Mouse (Mus musculus): Measurements from ENCODE around the gene Dap. TPM values are rescaled to one million over a fixed set of nuclear protein-coding genes. Genes with fewer than 3 reads are reported as not detected.
A peak's percentile ranks its signal among the peaks of the same experiment; 100 is the strongest.

Dap gene
- polyA plus RNA-seq, 1 experiment from 2014 or later = 124 TPM

DNA sequence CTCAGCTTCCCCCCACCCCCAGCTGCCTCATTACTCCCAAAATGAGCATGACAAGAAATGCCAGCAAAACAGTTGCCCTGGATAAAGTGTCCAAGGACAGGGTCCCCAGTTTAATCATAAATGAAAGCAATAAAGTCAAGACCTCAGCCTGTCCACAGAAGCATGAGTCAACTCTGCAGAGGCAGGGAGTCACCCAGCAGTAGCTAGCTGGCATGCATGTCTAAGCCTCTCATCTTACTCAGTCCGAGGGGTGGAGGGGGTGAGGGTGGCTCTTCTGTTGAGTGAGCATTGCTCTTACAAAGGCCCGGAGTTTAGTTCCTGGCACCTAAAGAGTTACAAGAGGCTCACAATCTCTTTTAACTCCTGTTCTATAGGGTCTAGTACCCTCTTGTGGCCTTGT, 87.9 kb downstream of the Dap start:
- H3K4me1 ChIP-seq (replicated peaks; ENCODE audit: control insufficient read depth, insufficient read depth, low read length) = no peaks in the 10 kb centered on the region
- ATAC-seq = no peak
- H3K4me2 ChIP-seq (replicated peaks; ENCODE audit: low read depth) = no peak overlapping the region
- no peaks in the 10 kb centered on the region for H3K9me3 ChIP-seq (ENCODE audit: control insufficient read depth)
- WGBS = 44% methylated on average over 2 of the region's 2 CpGs
- no peak overlapping the region for H3K9ac ChIP-seq (ENCODE audit: low read depth, low read length)
- no peak overlapping the region for H3K4me3 ChIP-seq (ENCODE audit: low read depth, low read length)
- TF ChIP-seq CTCF (IDR thresholded peaks at IDR 0.05; ENCODE audit: low read depth) = no peak
- no peak overlapping the region for H3K27ac ChIP-seq (ENCODE audit: low read depth, low read length)
- no peaks in the 10 kb centered on the region for H3K36me3 ChIP-seq (ENCODE audit: control insufficient read depth, insufficient read depth)
- peaks cover 11% of the 10 kb centered on the region; the same call in 1 of the 2 replicates for H3K27me3 ChIP-seq (replicated peaks; ENCODE audit: control insufficient read depth, insufficient read depth, low read length)

DNA sequence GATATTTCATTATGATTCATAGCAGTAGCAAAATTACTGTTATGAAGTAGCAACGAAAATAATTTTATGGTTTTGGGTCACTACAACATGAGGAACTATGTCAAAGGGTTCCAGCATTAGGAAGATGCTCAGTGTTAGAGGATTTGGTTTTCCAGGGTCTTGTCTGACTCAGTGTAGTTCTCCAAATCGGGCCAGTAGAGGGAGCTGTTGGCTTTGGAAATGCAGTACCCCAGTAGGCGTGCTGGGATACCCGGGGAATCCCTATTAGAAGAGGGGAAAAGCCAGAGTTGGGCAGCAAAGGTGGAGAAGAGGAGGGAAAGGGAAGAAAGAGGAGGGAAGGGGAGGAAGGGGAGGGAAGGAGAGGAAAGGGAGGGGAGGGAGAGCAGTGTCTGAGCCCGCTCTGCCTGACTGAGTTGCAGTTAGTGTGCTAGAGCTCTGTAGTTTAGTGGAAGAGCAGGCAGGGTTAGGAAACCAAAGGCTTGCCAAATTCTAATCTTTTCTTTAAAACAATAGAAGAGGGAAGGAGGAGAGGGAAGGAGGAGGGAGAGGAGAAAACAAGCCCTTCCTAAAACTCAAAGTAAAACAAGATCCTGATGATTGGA, 91.6 kb downstream of the Dap start:
- H3K4me2 ChIP-seq (replicated peaks; ENCODE audit: low read depth) = no peak overlapping the region
- 16% methylated on average over 5 of the region's 5 CpGs for WGBS
- H3K36me3 ChIP-seq (ENCODE audit: control insufficient read depth, insufficient read depth) = no peaks in the 10 kb centered on the region
- H3K27ac ChIP-seq (ENCODE audit: low read depth, low read length) = no peak overlapping the region
- H3K27me3 ChIP-seq (replicated peaks; ENCODE audit: control insufficient read depth, insufficient read depth, low read length) = peaks cover 8% of the 10 kb centered on the region; the same call in 1 of the 2 replicates
- H3K9ac ChIP-seq (ENCODE audit: low read depth, low read length) = no peak overlapping the region
- no peak for ATAC-seq
- H3K9me3 ChIP-seq (ENCODE audit: control insufficient read depth) = no peaks in the 10 kb centered on the region
- H3K4me1 ChIP-seq (replicated peaks; ENCODE audit: control insufficient read depth, insufficient read depth, low read length) = no peaks in the 10 kb centered on the region
- H3K4me3 ChIP-seq (ENCODE audit: low read depth, low read length) = no peak overlapping the region
- TF ChIP-seq CTCF (IDR thresholded peaks at IDR 0.05; ENCODE audit: low read depth) = peak; percentile 82

DNA sequence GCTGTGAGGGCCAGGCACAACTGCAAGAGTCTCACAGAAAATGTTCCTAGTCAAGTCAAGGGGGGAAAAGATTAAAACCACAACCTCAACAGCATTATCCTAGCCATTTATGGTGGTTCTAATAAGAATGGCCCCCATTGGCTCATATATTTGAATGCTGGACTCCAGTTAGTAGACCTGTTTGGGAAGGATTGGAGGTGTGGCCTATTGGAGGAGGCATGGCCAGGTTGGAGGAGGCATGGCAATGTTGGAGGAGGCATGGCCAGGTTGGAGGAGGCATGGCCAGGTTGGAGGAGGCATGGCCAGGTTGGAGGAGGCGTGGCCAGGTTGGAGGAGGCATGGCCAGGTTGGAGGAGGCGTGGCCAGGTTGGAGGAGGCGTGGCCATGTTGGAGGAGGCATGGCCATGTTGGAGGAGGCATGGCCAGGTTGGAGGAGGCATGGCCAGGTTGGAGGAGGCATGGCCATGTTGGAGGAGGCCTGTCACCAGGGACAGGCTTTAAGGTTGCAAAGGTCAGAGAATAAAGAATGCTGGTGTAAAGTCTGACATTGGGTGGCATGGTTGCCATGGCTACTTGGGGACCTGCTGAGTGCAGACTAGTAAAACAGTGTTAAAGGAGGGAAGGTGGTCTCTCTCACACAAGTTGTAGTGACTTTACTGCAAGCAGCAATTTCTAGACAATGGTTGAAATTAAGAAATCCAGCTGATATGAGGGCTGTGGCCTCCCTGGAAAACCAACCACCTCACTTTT, 93.1 kb downstream of the Dap start:
- Histone ChIP-seq H3K27me3 (replicated peaks; ENCODE audit: control insufficient read depth, insufficient read depth, low read length) (peaks cover 6% of the 10 kb centered on the region; the same call in 1 of the 2 replicates), H3K4me3 (ENCODE audit: low read depth, low read length) (no peak overlapping the region), H3K36me3 (ENCODE audit: control insufficient read depth, insufficient read depth) (no peaks in the 10 kb centered on the region), H3K4me2 (replicated peaks; ENCODE audit: low read depth) (no peak overlapping the region), H3K27ac (ENCODE audit: low read depth, low read length) (no peak overlapping the region), H3K4me1 (replicated peaks; ENCODE audit: control insufficient read depth, insufficient read depth, low read length) (no peaks in the 10 kb centered on the region), H3K9ac (ENCODE audit: low read depth, low read length) (no peak overlapping the region), H3K9me3 (ENCODE audit: control insufficient read depth) (no peaks in the 10 kb centered on the region)
- WGBS = 86% methylated on average over 3 of the region's 3 CpGs
- no peak for TF ChIP-seq CTCF (IDR thresholded peaks at IDR 0.05; ENCODE audit: low read depth)
- ATAC-seq = no peak

DNA sequence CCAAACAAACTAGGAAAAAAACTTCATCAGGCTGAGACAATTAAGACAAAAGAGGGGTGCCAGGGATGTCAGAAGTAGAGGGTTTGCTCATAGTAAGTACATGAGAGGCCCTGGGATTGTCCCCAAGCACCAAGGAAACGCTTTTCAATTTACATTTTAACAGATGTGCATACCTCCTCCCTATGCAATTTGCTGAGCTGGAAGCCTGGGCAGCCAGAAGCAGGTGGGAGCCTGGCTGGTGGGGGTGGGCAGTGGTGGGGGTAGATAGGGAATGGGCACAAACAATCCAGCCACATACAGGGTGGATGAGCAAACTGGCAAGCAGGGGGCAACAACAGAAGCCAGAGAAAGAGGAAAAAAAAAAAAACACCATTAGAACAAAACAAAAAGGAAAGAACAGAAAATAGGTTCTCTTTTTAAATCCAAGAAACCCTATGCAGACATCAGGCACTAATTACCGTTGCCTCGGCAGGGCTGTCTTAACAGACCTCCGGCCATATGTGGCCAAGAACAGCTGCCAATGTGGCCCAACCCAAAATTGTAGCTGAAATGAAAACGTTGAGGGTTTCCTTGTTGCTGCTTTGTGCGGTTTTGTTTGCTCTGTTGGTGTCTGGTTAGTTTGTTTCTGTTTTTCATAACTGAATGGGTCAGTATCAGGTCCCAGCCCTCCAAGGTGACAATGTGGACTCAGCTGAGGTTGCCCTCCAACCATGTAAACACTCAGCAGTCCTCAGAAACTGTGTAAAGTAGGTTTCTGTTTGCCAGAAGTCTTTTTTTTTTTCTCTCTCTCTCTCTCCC, 94.2 kb downstream of the Dap start:
- TF ChIP-seq CTCF (IDR thresholded peaks at IDR 0.05; ENCODE audit: low read depth) = no peak
- WGBS = 50% methylated on average over 6 of the region's 6 CpGs
- no peaks in the 10 kb centered on the region for H3K27me3 ChIP-seq (replicated peaks; ENCODE audit: control insufficient read depth, insufficient read depth, low read length)
- no peak overlapping the region for H3K4me2 ChIP-seq (replicated peaks; ENCODE audit: low read depth)
- no peak overlapping the region for H3K9ac ChIP-seq (ENCODE audit: low read depth, low read length)
- no peak overlapping the region for H3K4me3 ChIP-seq (ENCODE audit: low read depth, low read length)
- H3K27ac ChIP-seq (ENCODE audit: low read depth, low read length) = no peak overlapping the region
- no peaks in the 10 kb centered on the region for H3K36me3 ChIP-seq (ENCODE audit: control insufficient read depth, insufficient read depth)
- H3K4me1 ChIP-seq (replicated peaks; ENCODE audit: control insufficient read depth, insufficient read depth, low read length) = no peaks in the 10 kb centered on the region
- no peaks in the 10 kb centered on the region for H3K9me3 ChIP-seq (ENCODE audit: control insufficient read depth)
- no peak for ATAC-seq

DNA sequence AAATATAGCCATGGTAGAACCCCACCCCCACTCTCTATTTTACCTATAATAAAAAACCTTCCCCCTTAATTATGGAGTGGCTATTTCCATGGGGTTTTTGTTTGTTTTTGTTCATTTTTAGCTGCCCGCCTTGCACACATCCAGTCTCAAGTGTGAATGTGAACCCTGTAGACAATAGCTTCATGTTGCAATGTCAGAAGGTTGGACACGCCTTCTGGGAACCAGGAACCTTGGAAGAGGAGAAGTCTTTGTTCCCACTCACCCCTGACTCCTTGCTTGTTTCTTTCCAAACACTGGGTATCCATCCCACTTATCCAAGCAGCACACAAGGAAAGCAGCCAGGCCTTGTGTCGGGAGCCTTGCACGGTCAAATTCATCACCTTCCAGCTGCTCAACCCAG, 94.9 kb downstream of the Dap start:
- Histone ChIP-seq H3K4me1 (replicated peaks; ENCODE audit: control insufficient read depth, insufficient read depth, low read length) (no peaks in the 10 kb centered on the region), H3K4me3 (ENCODE audit: low read depth, low read length) (no peak overlapping the region), H3K9me3 (ENCODE audit: control insufficient read depth) (no peaks in the 10 kb centered on the region), H3K36me3 (ENCODE audit: control insufficient read depth, insufficient read depth) (no peaks in the 10 kb centered on the region), H3K4me2 (replicated peaks; ENCODE audit: low read depth) (no peak overlapping the region), H3K9ac (ENCODE audit: low read depth, low read length) (no peak overlapping the region), H3K27me3 (replicated peaks; ENCODE audit: control insufficient read depth, insufficient read depth, low read length) (no peaks in the 10 kb centered on the region), H3K27ac (ENCODE audit: low read depth, low read length) (no peak overlapping the region)
- no peak for TF ChIP-seq CTCF (IDR thresholded peaks at IDR 0.05; ENCODE audit: low read depth)
- ATAC-seq = no peak
- WGBS = 72% methylated on average over 4 of the region's 4 CpGs
